In genomic region chr13:114455788-114456187, GRCm38 (mm10) we compare ENCODE assay signal across 8 mouse cellular contexts. TPM values are rescaled to one million over a fixed set of nuclear protein-coding genes. Genes with fewer than 3 reads are reported as not detected.
DNase-seq lines count a peak whose midpoint lies in the region; ATAC-seq and TF ChIP-seq lines count a peak whose summit lies in the region.

No protein-coding gene starts in this region.

- DNase-seq in heart, adult 11 months: no peak
- peak; percentile 23 for DNase-seq in ES-CJ7 (ENCODE audit: low read depth, low spot score)
- peak; percentile 23 for DNase-seq in hindbrain, embryonic 10.5 days (ENCODE audit: low spot score)
- no peak for DNase-seq in liver, postnatal 0 days
- no peak for DNase-seq in left cerebral cortex, adult 11 months (ENCODE audit: low spot score)
- no peak for DNase-seq in cerebellum, adult 9-11 months

- H3K9me3 ChIP-seq in heart, embryonic 11.5 days (replicated peaks; ENCODE audit: control insufficient read depth, low read length): no peaks in the 10 kb centered on the region
- H3K9me3 ChIP-seq in hindbrain, embryonic 10.5 days: no peaks in the 10 kb centered on the region; the same call in 1 of the 2 replicates
- no peaks in the 10 kb centered on the region for H3K9me3 ChIP-seq in liver, postnatal 0 days (ENCODE audit: low read length)

- H3K9ac ChIP-seq in heart, embryonic 11.5 days (ENCODE audit: low read depth, low read length): no peak overlapping the region
- H3K9ac ChIP-seq in liver, postnatal 0 days (replicated peaks): no peak overlapping the region

- 53% methylated on average over 13 of the region's 13 CpGs for WGBS in heart, embryonic 11.5 days (ENCODE audit: insufficient replicate concordance)
- WGBS in hindbrain, embryonic 10.5 days: 30% methylated on average over 13 of the region's 13 CpGs
- 56% methylated on average over 13 of the region's 13 CpGs for WGBS in liver, postnatal 0 days (ENCODE audit: insufficient replicate concordance)

- H3K4me3 ChIP-seq in heart, embryonic 11.5 days (ENCODE audit: low read depth, low read length): peak overlapping the region; percentile 67
- peak overlapping the region; percentile 71 for H3K4me3 ChIP-seq in hindbrain, embryonic 10.5 days
- peak overlapping the region; percentile 64; the same call in 1 of the 2 replicates for H3K4me3 ChIP-seq in liver, postnatal 0 days (ENCODE audit: low read depth, low read length)

- H3K4me1 ChIP-seq in heart, embryonic 11.5 days (ENCODE audit: control insufficient read depth, insufficient read depth, low read length): no peaks in the 10 kb centered on the region
- H3K4me1 ChIP-seq in hindbrain, embryonic 10.5 days (replicated peaks): peaks cover 42% of the 10 kb centered on the region
- peaks cover 3% of the 10 kb centered on the region for H3K4me1 ChIP-seq in liver, postnatal 0 days (ENCODE audit: insufficient read depth)

- ATAC-seq in heart, embryonic 11.5 days (replicated peaks; ENCODE audit: insufficient number of reproducible peaks, low FRiP score, low TSS enrichment): no peak
- ATAC-seq in liver, postnatal 0 days: no peak
- ATAC-seq in megakaryocyte-erythroid progenitor cell, adult 5-6 weeks (replicated peaks; ENCODE audit: low FRiP score, low TSS enrichment, poor library complexity, severe bottlenecking): no peak

- H3K36me3 ChIP-seq in heart, embryonic 11.5 days (ENCODE audit: control insufficient read depth, insufficient read depth, low read length): no peaks in the 10 kb centered on the region
- peaks cover 40% of the 10 kb centered on the region for H3K36me3 ChIP-seq in hindbrain, embryonic 10.5 days
- no peaks in the 10 kb centered on the region for H3K36me3 ChIP-seq in liver, postnatal 0 days (replicated peaks; ENCODE audit: insufficient read depth, low read length)

- H3K27me3 ChIP-seq in heart, embryonic 11.5 days (ENCODE audit: control insufficient read depth, insufficient read depth, low read length): peaks cover 18% of the 10 kb centered on the region; the same call in 1 of the 2 replicates
- H3K27me3 ChIP-seq in hindbrain, embryonic 10.5 days (ENCODE audit: insufficient read depth, poor library complexity, severe bottlenecking): peaks cover 34% of the 10 kb centered on the region
- peaks cover 51% of the 10 kb centered on the region for H3K27me3 ChIP-seq in liver, postnatal 0 days (ENCODE audit: insufficient read depth, low read length)

- H3K27ac ChIP-seq in heart, embryonic 11.5 days (ENCODE audit: low read depth, low read length): no peak overlapping the region
- H3K27ac ChIP-seq in hindbrain, embryonic 10.5 days: peak overlapping the region; percentile 90; the same call in 1 of the 2 replicates
- H3K27ac ChIP-seq in liver, postnatal 0 days (ENCODE audit: low read depth): no peak overlapping the region

- peak overlapping the region; percentile 92 for H3K4me2 ChIP-seq in heart, embryonic 11.5 days
- peak overlapping the region; percentile 83 for H3K4me2 ChIP-seq in liver, postnatal 0 days (ENCODE audit: low read depth, low read length)

- no peak for TF ChIP-seq EP300 in liver, postnatal 0 days (IDR thresholded peaks at IDR 0.05; ENCODE audit: low read depth)

- no peak for TF ChIP-seq CTCF in liver, postnatal 0 days (IDR thresholded peaks at IDR 0.05; ENCODE audit: low read depth)

RNA-seq across cellular contexts. Expression of gene Fst, which starts 3.0 kb away (rescaled TPM):
- 8.1 and 10.3 TPM in 2 replicates for polyA plus RNA-seq in heart, embryonic 11.5 days (2014; fragmentation: Nextera tagmentation; extraction: Ambion mirVana)
- polyA plus RNA-seq in hindbrain, embryonic 10.5 days (2016; fragmentation: Nextera tagmentation; extraction: Ambion mirVana): 11.2 and 23.7 TPM in 2 replicates
- polyA plus RNA-seq in liver, postnatal 0 days (2015; fragmentation: Nextera tagmentation; extraction: Ambion mirVana): 6.4 and 9.2 TPM in 2 replicates
- total RNA-seq in megakaryocyte-erythroid progenitor cell, adult 5-6 weeks (2014; fragmentation: Nextera tagmentation): not detected in 2 replicates
- total RNA-seq in megakaryocyte-erythroid progenitor cell, adult 5-6 weeks (2017): not detected in 2 replicates

Comparison
In these comparisons a context has a peak if more than half of its experiments do, and no peak if none do; other contexts are left out.
1. DNase-seq: peak in ES-CJ7 (single experiment) and hindbrain, embryonic 10.5 days (single experiment); none in heart, adult 11 months (single experiment), liver, postnatal 0 days (single experiment), left cerebral cortex, adult 11 months (single experiment) and cerebellum, adult 9-11 months (single experiment).
2. Peak in every context shown above with its lines, with median percentiles within 50 percentile points of each other: H3K4me3 ChIP-seq.